Mouse (Mus musculus): ENCODE measurements around the gene Ryk. TPM values are rescaled to one million over a fixed set of nuclear protein-coding genes. Genes with fewer than 3 reads are reported as not detected.

Ryk gene
- total RNA-seq (2021) (10 to 100 TPM; 38.1 to 39.7 TPM), polyA plus RNA-seq (2012; rRNA removed) (31.5 and 45.1 TPM in 2 replicates)
- long read RNA-seq, transcript Ryk-203 (15 exons, 2,505 nt), result minor isoform, 15 of 41 reads
- long read RNA-seq, transcript Ryk-201 (15 exons, 2,852 nt), result major isoform, 24 of 41 reads
- long read RNA-seq, partial matches to known transcripts, result 1 of 41 reads
- long read RNA-seq, other reads (novel, unspliced or antisense), result 1 of 41 reads

- peak within 1 kb of the TSS; percentile 91 for H3K4me3 ChIP-seq
- H3K36me3 ChIP-seq (ENCODE audit: control insufficient read depth, insufficient read depth, low read length), result no peaks in the 10 kb centered on the region
- WGBS, result 2% methylated on average over 107 of the region's 119 CpGs
- intact Hi-C loops (cut with DNase I), result loop anchor here (5.0 kb wide), 2 partner anchors 32 to 208 kb away; partner anchors contain the start of genes Anapc13 and Cep63
- H3K4me1 ChIP-seq (ENCODE audit: control insufficient read depth, insufficient read depth, low read length), result no peaks in the 10 kb centered on the region; the same call in 1 of the 2 replicates
- peak within 1 kb of the TSS; percentile 85 for H3K27ac ChIP-seq
- no peaks in the 10 kb centered on the region for H3K27me3 ChIP-seq (ENCODE audit: control insufficient read depth, insufficient read depth, low read length)
- H3K79me2 ChIP-seq (replicated peaks; ENCODE audit: control insufficient read depth, insufficient read depth, low read length), result no peaks in the 10 kb centered on the region; the same call in 1 of the 2 replicates
- peak; percentile 88 to 89 for DNase-seq
- peak within 1 kb of the TSS; percentile 84 for H3K9ac ChIP-seq (ENCODE audit: low read depth, low read length)
- TF ChIP-seq POLR2A (IDR thresholded peaks at IDR 0.05; ENCODE audit: insufficient read depth, low read depth, low read length), result peak; percentile 46
- no peak for TF ChIP-seq CTCF (IDR thresholded peaks at IDR 0.05)
These were observed at the start of gene Ryk for GRCm38 (mm10) chr9:102834742-102835591. TSS of gene Ryk (plus strand) at chr9:102834917.

GRCm38 (mm10) chr9:102789491-102789890, 45.2 kb upstream of the Ryk start:
- H3K9ac ChIP-seq (ENCODE audit: low read depth, low read length), result no peak overlapping the region
- H3K27ac ChIP-seq, result no peak overlapping the region
- no peaks in the 10 kb centered on the region for H3K27me3 ChIP-seq (ENCODE audit: control insufficient read depth, insufficient read depth, low read length)
- no peak overlapping the region for H3K4me3 ChIP-seq
- DNase-seq, result no peak
- 82% methylated on average over 3 of the region's 3 CpGs for WGBS
- no peaks in the 10 kb centered on the region for H3K4me1 ChIP-seq (ENCODE audit: control insufficient read depth, insufficient read depth, low read length)
- intact Hi-C loops (cut with DNase I), result no loop called here
- H3K79me2 ChIP-seq (replicated peaks; ENCODE audit: control insufficient read depth, insufficient read depth, low read length), result no peaks in the 10 kb centered on the region
- TF ChIP-seq EP300 (IDR thresholded peaks at IDR 0.05; ENCODE audit: insufficient read depth, low read depth, low read length) (no peak), POLR2A (IDR thresholded peaks at IDR 0.05; ENCODE audit: insufficient read depth, low read depth, low read length) (no peak), CTCF (IDR thresholded peaks at IDR 0.05) (no peak)
- H3K36me3 ChIP-seq (ENCODE audit: control insufficient read depth, insufficient read depth, low read length), result no peaks in the 10 kb centered on the region

- H3K27me3 ChIP-seq (ENCODE audit: control insufficient read depth, insufficient read depth, low read length), result no peaks in the 10 kb centered on the region
- no peaks in the 10 kb centered on the region for H3K79me2 ChIP-seq (replicated peaks; ENCODE audit: control insufficient read depth, insufficient read depth, low read length)
- WGBS, result 31% methylated on average over 9 of the region's 9 CpGs
- H3K27ac ChIP-seq, result no peak overlapping the region
- no peak overlapping the region for H3K9ac ChIP-seq (ENCODE audit: low read depth, low read length)
- H3K4me3 ChIP-seq, result no peak overlapping the region
- intact Hi-C loops (cut with DNase I), result no loop called here
- no peaks in the 10 kb centered on the region for H3K4me1 ChIP-seq (ENCODE audit: control insufficient read depth, insufficient read depth, low read length)
- peak in 1 of 2 experiments; percentile 17 for DNase-seq
- no peaks in the 10 kb centered on the region for H3K36me3 ChIP-seq (ENCODE audit: control insufficient read depth, insufficient read depth, low read length)
- TF ChIP-seq CTCF (IDR thresholded peaks at IDR 0.05), result no peak
- no peak for TF ChIP-seq EP300 (IDR thresholded peaks at IDR 0.05; ENCODE audit: insufficient read depth, low read depth, low read length)
- no peak for TF ChIP-seq POLR2A (IDR thresholded peaks at IDR 0.05; ENCODE audit: insufficient read depth, low read depth, low read length)
These were observed 42.9 kb upstream of the Ryk start for GRCm38 (mm10) chr9:102791845-102792244.

DNA sequence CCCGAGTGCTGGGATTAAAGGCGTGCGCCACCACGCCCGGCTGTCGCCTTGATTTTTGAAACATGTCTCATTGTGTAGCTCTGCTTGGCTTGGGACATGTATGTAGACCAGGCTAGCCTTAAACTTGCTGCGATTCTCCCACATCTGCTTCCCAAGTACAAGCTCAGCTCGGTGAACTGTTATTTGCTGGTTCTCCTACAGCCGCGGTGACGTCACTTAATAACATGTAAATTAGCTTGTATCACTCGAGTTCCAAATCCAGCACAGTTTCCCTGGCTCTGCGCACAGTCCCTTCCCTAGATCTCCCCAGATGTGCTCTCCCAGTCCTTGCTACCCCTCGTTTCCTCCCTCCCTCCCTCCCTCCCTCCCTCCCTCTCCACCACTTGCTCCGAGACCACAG, 41.9 kb upstream of the Ryk start:
- H3K27ac ChIP-seq, result no peak overlapping the region
- no peaks in the 10 kb centered on the region for H3K27me3 ChIP-seq (ENCODE audit: control insufficient read depth, insufficient read depth, low read length)
- 60% methylated on average over 14 of the region's 15 CpGs for WGBS
- H3K4me3 ChIP-seq, result no peak overlapping the region
- no peaks in the 10 kb centered on the region for H3K4me1 ChIP-seq (ENCODE audit: control insufficient read depth, insufficient read depth, low read length)
- H3K9ac ChIP-seq (ENCODE audit: low read depth, low read length), result no peak overlapping the region
- DNase-seq, result no peak
- H3K36me3 ChIP-seq (ENCODE audit: control insufficient read depth, insufficient read depth, low read length), result no peaks in the 10 kb centered on the region
- TF ChIP-seq CTCF (IDR thresholded peaks at IDR 0.05), result no peak
- TF ChIP-seq EP300 (IDR thresholded peaks at IDR 0.05; ENCODE audit: insufficient read depth, low read depth, low read length), result no peak
- no peak for TF ChIP-seq POLR2A (IDR thresholded peaks at IDR 0.05; ENCODE audit: insufficient read depth, low read depth, low read length)
- intact Hi-C loops (cut with DNase I), result no loop called here
- H3K79me2 ChIP-seq (replicated peaks; ENCODE audit: control insufficient read depth, insufficient read depth, low read length), result no peaks in the 10 kb centered on the region

DNA sequence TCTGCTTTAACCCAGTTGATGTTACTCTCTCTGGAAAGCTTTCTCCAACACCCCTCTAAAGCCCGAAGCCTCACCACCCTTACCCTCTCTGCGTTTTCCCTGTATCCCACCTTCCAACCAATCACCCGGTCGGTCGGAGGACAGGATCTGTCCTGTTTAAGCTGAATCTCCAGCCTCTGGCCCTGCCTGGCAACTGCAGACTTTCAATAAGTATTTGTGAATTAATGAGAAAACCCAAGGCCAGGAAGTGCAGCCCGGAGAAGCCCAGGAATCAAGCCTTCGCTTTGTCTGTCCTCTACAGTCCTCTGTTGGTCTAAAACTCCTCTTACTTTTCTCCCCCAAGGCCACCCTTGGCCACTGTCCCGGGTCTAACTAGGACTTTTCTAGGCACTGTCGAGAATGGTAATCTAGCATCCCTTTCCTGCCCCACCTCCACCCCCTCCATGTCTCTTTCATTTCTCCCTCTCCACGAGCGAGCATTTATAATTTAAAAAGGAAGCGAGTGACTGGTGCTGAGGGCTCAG, 41.4 kb upstream of the Ryk start:
- no peaks in the 10 kb centered on the region for H3K79me2 ChIP-seq (replicated peaks; ENCODE audit: control insufficient read depth, insufficient read depth, low read length)
- WGBS, result 43% methylated on average over 12 of the region's 12 CpGs
- no peak overlapping the region for H3K27ac ChIP-seq
- no peak overlapping the region for H3K4me3 ChIP-seq
- DNase-seq, result no peak
- no peaks in the 10 kb centered on the region for H3K4me1 ChIP-seq (ENCODE audit: control insufficient read depth, insufficient read depth, low read length)
- TF ChIP-seq POLR2A (IDR thresholded peaks at IDR 0.05; ENCODE audit: insufficient read depth, low read depth, low read length) (no peak), CTCF (IDR thresholded peaks at IDR 0.05) (no peak), EP300 (IDR thresholded peaks at IDR 0.05; ENCODE audit: insufficient read depth, low read depth, low read length) (no peak)
- H3K9ac ChIP-seq (ENCODE audit: low read depth, low read length), result no peak overlapping the region
- no peaks in the 10 kb centered on the region for H3K27me3 ChIP-seq (ENCODE audit: control insufficient read depth, insufficient read depth, low read length)
- intact Hi-C loops (cut with DNase I), result no loop called here
- no peaks in the 10 kb centered on the region for H3K36me3 ChIP-seq (ENCODE audit: control insufficient read depth, insufficient read depth, low read length)

- intact Hi-C loops (cut with DNase I), result no loop called here
- H3K4me3 ChIP-seq, result no peak overlapping the region
- no peak overlapping the region for H3K9ac ChIP-seq (ENCODE audit: low read depth, low read length)
- H3K4me1 ChIP-seq (ENCODE audit: control insufficient read depth, insufficient read depth, low read length), result no peaks in the 10 kb centered on the region
- no peaks in the 10 kb centered on the region for H3K79me2 ChIP-seq (replicated peaks; ENCODE audit: control insufficient read depth, insufficient read depth, low read length)
- H3K36me3 ChIP-seq (ENCODE audit: control insufficient read depth, insufficient read depth, low read length), result no peaks in the 10 kb centered on the region
- 68% methylated on average over 4 of the region's 4 CpGs for WGBS
- no peaks in the 10 kb centered on the region for H3K27me3 ChIP-seq (ENCODE audit: control insufficient read depth, insufficient read depth, low read length)
- TF ChIP-seq EP300 (IDR thresholded peaks at IDR 0.05; ENCODE audit: insufficient read depth, low read depth, low read length) (no peak), CTCF (IDR thresholded peaks at IDR 0.05) (no peak), POLR2A (IDR thresholded peaks at IDR 0.05; ENCODE audit: insufficient read depth, low read depth, low read length) (no peak)
- no peak for DNase-seq
- no peak overlapping the region for H3K27ac ChIP-seq
These were observed 36.3 kb upstream of the Ryk start for GRCm38 (mm10) chr9:102798406-102798805.
